Mouse (Mus musculus): ENCODE measurements around the gene Vmn2r52. TPM values are rescaled to one million over a fixed set of nuclear protein-coding genes. Genes with fewer than 3 reads are reported as not detected.

Vmn2r52 gene
- not detected for polyA plus RNA-seq (2014; fragmentation: Illumina TruSeq; extraction: RNeasy Lipid Tissue Mini Kit (QIAGEN cat#74804); ENCODE audit: low read depth, low replicate concordance)

DNA sequence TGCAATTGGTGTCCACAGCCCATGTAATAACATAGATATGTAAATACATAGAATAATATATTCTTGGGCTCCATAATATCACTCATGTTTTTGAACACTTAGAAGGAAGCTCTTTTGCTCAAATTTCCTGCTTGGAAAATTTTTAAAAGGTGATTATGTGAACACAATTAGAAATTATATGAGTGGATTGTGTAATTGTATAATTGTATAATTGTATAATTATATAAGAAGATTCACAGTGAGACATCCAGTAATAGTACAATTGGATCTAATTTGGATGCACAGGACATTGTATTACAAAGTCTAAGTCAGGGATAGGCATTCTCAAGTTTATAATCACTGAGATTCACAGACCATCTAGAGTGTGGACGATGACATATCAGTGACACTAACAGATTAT, at the start of gene Vmn2r52:
Gene Vmn2r52 (minus strand): TSS at position 101 of the 400 bp plus-strand sequence.

GRCm38 (mm10) chr7:10105641-10106040, 70.7 kb downstream of the Vmn2r52 start, which contains the start of gene Vmn2r51:
Gene Vmn2r51, minus strand, starts transcription at chr7:10105741.

Other genes with a start within 250 kb of the Vmn2r52 start
- not detected for gene Vmn2r48, start 223.0 kb downstream of the Vmn2r52 start, polyA plus RNA-seq (2014; fragmentation: Illumina TruSeq; extraction: RNeasy Lipid Tissue Mini Kit (QIAGEN cat#74804); ENCODE audit: low read depth, low replicate concordance)
- gene Vmn2r49, start 184.3 kb downstream of the Vmn2r52 start, polyA plus RNA-seq (2014; fragmentation: Illumina TruSeq; extraction: RNeasy Lipid Tissue Mini Kit (QIAGEN cat#74804); ENCODE audit: low read depth, low replicate concordance), result not detected
- not detected for gene Vmn2r50, start 123.3 kb downstream of the Vmn2r52 start, polyA plus RNA-seq (2014; fragmentation: Illumina TruSeq; extraction: RNeasy Lipid Tissue Mini Kit (QIAGEN cat#74804); ENCODE audit: low read depth, low replicate concordance)
- not detected for gene Vmn2r51, start 70.8 kb downstream of the Vmn2r52 start, polyA plus RNA-seq (2014; fragmentation: Illumina TruSeq; extraction: RNeasy Lipid Tissue Mini Kit (QIAGEN cat#74804); ENCODE audit: low read depth, low replicate concordance)
- not detected for gene Vmn1r66, start 101.4 kb upstream of the Vmn2r52 start, polyA plus RNA-seq (2014; fragmentation: Illumina TruSeq; extraction: RNeasy Lipid Tissue Mini Kit (QIAGEN cat#74804); ENCODE audit: low read depth, low replicate concordance)